Mouse (Mus musculus): ENCODE data around the gene Lin7a.

DNA sequence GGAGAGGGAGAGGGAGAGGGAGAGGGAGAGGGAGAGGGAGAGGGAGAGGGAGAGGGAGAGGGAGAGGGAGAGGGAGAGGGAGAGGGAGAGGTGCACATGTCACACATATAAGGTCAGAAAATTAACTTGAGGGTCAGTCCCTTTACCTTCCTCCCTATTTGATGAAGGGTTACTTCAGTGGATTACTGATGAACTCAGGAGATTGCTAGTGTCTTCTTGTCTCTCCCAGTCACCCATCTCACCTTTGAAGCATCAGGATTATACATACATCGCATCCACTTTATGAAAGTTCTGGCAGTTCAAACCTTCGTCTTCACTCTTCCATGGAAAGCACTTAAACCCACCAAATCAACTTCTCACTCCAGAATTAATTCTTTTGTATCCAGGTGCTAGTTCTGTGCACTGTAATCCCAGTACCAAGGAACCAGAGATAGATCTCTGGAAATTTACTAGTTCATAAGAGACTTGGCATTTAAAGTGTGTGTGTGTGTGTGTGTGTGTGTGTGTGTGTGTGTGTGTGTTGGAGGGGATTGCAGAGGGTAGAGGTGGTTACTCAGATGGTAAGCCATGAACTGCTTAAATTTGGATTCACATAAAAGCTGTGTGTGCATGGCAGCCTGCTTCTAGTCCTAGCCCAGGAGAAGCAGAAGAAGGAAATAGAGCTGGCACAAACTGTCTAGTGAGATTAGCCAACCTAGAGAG, 19.5 kb upstream of the Lin7a start:
- no peak for TF ChIP-seq GATA1 (IDR thresholded peaks at IDR 0.05; ENCODE audit: low read length)
- no peak for TF ChIP-seq TAL1 (IDR thresholded peaks at IDR 0.05; ENCODE audit: low read length)

Data from erythroblast, embryonic 14.5 days (primary cell).